Mouse (Mus musculus): ENCODE data around the gene Ccr5. TPM values are rescaled to one million over a fixed set of nuclear protein-coding genes. Genes with fewer than 3 reads are reported as not detected.

The Ccr5 gene
- 5.1 TPM for polyA plus RNA-seq (2014; fragmentation: Illumina TruSeq; extraction: RNeasy Lipid Tissue Mini Kit (QIAGEN cat#74804); ENCODE audit: low read depth, low replicate concordance)

DNA sequence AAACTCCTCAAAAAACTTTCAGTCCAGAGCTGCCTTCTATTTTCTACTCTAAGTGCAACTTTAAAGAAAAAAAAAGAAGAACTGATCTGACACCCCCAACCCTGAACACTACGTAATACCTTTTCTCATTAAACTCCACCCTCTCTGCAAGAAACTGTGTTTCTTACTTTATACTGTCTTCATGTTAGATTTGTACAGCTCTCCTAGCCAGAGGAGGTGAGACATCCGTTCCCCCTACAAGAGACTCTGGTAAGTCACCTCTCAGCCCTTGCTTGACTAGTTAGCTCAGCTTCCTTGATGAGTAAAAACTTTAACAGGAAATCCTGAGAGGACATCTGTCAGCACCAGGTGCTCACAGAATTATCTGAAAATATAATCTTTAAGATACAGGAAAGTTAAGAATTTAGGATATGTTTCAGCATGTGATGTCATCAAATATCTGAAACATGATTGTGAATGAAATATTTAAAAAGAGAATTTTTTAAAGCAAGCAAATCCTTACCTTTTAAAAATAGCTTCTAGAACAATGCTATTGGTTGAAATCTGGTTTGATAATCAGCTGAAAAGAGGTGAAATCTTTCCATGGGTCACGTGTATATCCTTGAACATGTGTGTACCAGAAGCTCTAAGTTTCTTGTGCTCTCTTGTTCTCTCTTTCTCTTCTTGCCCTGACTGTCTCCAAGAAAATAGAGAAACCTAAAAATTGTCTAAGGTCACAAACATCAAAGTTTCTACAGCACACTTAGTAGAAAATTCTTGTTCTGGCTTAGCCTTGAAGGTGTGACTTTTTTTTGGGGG lies at the start of gene Ccr5:
Ccr5 (plus strand) TSS at position 157 of the 798 bp plus-strand sequence.

DNA sequence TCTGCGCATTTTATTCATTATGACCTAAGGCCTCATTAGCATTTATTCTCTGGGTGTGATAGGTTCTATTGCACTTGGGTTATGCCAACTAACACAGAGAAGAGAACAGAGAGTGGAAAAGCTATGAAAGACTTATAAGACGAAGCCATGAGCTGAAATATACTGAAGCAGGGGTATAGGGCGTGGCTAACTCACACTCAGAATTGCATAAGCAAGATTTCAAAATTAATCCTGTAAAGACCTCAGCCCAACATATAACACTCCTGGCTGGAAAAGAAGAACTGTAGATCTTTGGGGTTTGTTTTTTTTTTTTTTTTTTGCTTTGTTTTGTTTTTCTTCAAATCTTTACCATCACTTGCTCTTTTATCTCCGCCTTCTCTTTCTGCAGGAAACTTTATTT lies 19.6 kb upstream of the Ccr5 start, which contains the start of gene Ccr2:
Ccr2 (plus strand) TSS at position 228 of the 400 bp plus-strand sequence.

Other genes starting within 250 kb of the Ccr5 start
- gene Ccr1, start 152.9 kb upstream of the Ccr5 start, polyA plus RNA-seq (2014; fragmentation: Illumina TruSeq; extraction: RNeasy Lipid Tissue Mini Kit (QIAGEN cat#74804); ENCODE audit: low read depth, low replicate concordance) = 5.7 TPM
- gene Ccr1l1, start 143.1 kb upstream of the Ccr5 start, polyA plus RNA-seq (2014; fragmentation: Illumina TruSeq; extraction: RNeasy Lipid Tissue Mini Kit (QIAGEN cat#74804); ENCODE audit: low read depth, low replicate concordance) = not detected
- gene Ccr3, start 99.6 kb upstream of the Ccr5 start, polyA plus RNA-seq (2014; fragmentation: Illumina TruSeq; extraction: RNeasy Lipid Tissue Mini Kit (QIAGEN cat#74804); ENCODE audit: low read depth, low replicate concordance) = not detected
- gene Ccr2, start 19.6 kb upstream of the Ccr5 start, polyA plus RNA-seq (2014; fragmentation: Illumina TruSeq; extraction: RNeasy Lipid Tissue Mini Kit (QIAGEN cat#74804); ENCODE audit: low read depth, low replicate concordance) = 13.3 TPM
- 75.3 TPM for gene 2010315B03Rik, start 191.2 kb downstream of the Ccr5 start, polyA plus RNA-seq (2014; fragmentation: Illumina TruSeq; extraction: RNeasy Lipid Tissue Mini Kit (QIAGEN cat#74804); ENCODE audit: low read depth, low replicate concordance)

All from adrenal gland, adult 10 weeks (tissue).